Mouse (Mus musculus) heart, embryonic 11.5 days (tissue): ENCODE measurements around the gene Nudcd2. TPM values are rescaled to one million over a fixed set of nuclear protein-coding genes. Genes with fewer than 3 reads are reported as not detected.

ENCODE experiments used
- ATAC-seq: fragments of 200-750 bp; cut with Nextera tagmentation; replicated peaks from 2 replicates; pipeline ENCODE4 v1.8.0; 2017; ENCODE audit warnings: moderate library complexity; ENCODE audit not compliant: insufficient number of reproducible peaks, low FRiP score, low TSS enrichment
- H3K27ac ChIP-seq: fragments of 300-500 bp; sonication (generic); 2 replicates; pipeline ENCODE4 v1.5.1; 2014; ENCODE audit warnings: mild to moderate bottlenecking, low read depth, low read length
- H3K27me3 ChIP-seq: fragments of 300-500 bp; sonication (generic); 2 replicates; pipeline ENCODE4 v1.6.1; 2014; ENCODE audit warnings: mild to moderate bottlenecking, low read length, mixed read lengths; ENCODE audit not compliant: control insufficient read depth, insufficient read depth
- H3K36me3 ChIP-seq: fragments of 300-500 bp; sonication (generic); 2 replicates; pipeline ENCODE4 v1.6.1; 2014; ENCODE audit warnings: mild to moderate bottlenecking, low read length, moderate library complexity, mixed read lengths; ENCODE audit not compliant: control insufficient read depth, insufficient read depth
- H3K4me1 ChIP-seq: fragments of 300-500 bp; sonication (generic); 2 replicates; pipeline ENCODE4 v1.6.1; 2014; ENCODE audit warnings: low read length; ENCODE audit not compliant: control insufficient read depth, insufficient read depth
- H3K4me2 ChIP-seq: fragments of 300-500 bp; sonication (generic); 2 replicates; pipeline ENCODE4 v1.6.1; 2014; ENCODE audit warnings: mild to moderate bottlenecking, moderate library complexity
- H3K4me3 ChIP-seq: fragments of 300-500 bp; sonication (generic); 2 replicates; pipeline ENCODE4 v1.5.1; 2014; ENCODE audit warnings: low read depth, low read length
- H3K9ac ChIP-seq: fragments of 300-500 bp; sonication (generic); 2 replicates; pipeline ENCODE4 v1.6.1; 2014; ENCODE audit warnings: mild to moderate bottlenecking, low read depth, low read length, moderate library complexity
- H3K9me3 ChIP-seq: fragments of 300-500 bp; sonication (generic); replicated peaks from 2 replicates; pipeline ENCODE4 v1.6.1; 2016; ENCODE audit warnings: low read length; ENCODE audit not compliant: control insufficient read depth
- WGBS: fragments of 180-500 bp; shearing (Covaris S2); extraction: QIAGEN DNeasy Blood & Tissue Kit; methylation state at CpG from one replicate; pipeline ENCODE4 v1.1.7; 2014; ENCODE audit not compliant: insufficient replicate concordance; 5-methylcytosine and 5-hydroxymethylcytosine counted together
- polyA plus RNA-seq: library from polyadenylated mRNA; unstranded; fragments of >200 nt; fragmentation: Nextera tagmentation; extraction: Ambion mirVana; gene quantifications from 2 replicates; pipeline ENCODE4 v1.2.1, GENCODE M21; 2014

The Nudcd2 gene
- polyA plus RNA-seq, 1 experiment from 2014 or later = 129 TPM

- no peak overlapping the region for H3K27ac ChIP-seq
- WGBS = 89% methylated on average over 12 of the region's 12 CpGs
- H3K36me3 ChIP-seq = no peaks in the 10 kb centered on the region
- no peak overlapping the region for H3K9ac ChIP-seq
- no peak overlapping the region for H3K4me2 ChIP-seq
- no peaks in the 10 kb centered on the region for H3K27me3 ChIP-seq
- H3K4me1 ChIP-seq = no peaks in the 10 kb centered on the region
- H3K9me3 ChIP-seq = no peaks in the 10 kb centered on the region
- no peak for ATAC-seq
- H3K4me3 ChIP-seq = no peak overlapping the region
Measured at GRCm38 (mm10) chr11:40746361-40746760, 12.9 kb downstream of the Nudcd2 start.

GRCm38 (mm10) chr11:40747716-40748115 lies 14.2 kb downstream of the Nudcd2 start:
- Histone ChIP-seq H3K4me2 (no peak overlapping the region), H3K9me3 (no peaks in the 10 kb centered on the region), H3K36me3 (no peaks in the 10 kb centered on the region), H3K27ac (no peak overlapping the region), H3K27me3 (no peaks in the 10 kb centered on the region), H3K4me1 (no peaks in the 10 kb centered on the region), H3K9ac (no peak overlapping the region), H3K4me3 (no peak overlapping the region)
- no peak for ATAC-seq
- 56% methylated on average over 2 of the region's 2 CpGs for WGBS

GRCm38 (mm10) chr11:40753836-40754235 lies 20.4 kb downstream of the Nudcd2 start:
- peak overlapping the region; percentile 80 for H3K4me2 ChIP-seq
- ATAC-seq = no peak
- 39% methylated on average over 6 of the region's 6 CpGs for WGBS
- H3K9ac ChIP-seq = no peak overlapping the region
- H3K4me3 ChIP-seq = peak overlapping the region; percentile 90
- 0 out of 2 replicates have a peak, but pooled peaks cover 3% of the 10 kb centered on the region for H3K4me1 ChIP-seq
- H3K9me3 ChIP-seq = no peaks in the 10 kb centered on the region
- no peak overlapping the region for H3K27ac ChIP-seq
- H3K27me3 ChIP-seq = no peaks in the 10 kb centered on the region
- no peaks in the 10 kb centered on the region for H3K36me3 ChIP-seq

- Histone ChIP-seq H3K27ac (peak overlapping the region; percentile 94), H3K4me1 (0 out of 2 replicates have a peak, but pooled peaks cover 3% of the 10 kb centered on the region), H3K9me3 (no peaks in the 10 kb centered on the region), H3K36me3 (no peaks in the 10 kb centered on the region), H3K4me2 (peak overlapping the region; percentile 80), H3K27me3 (no peaks in the 10 kb centered on the region), H3K4me3 (peak overlapping the region; percentile 90), H3K9ac (peak overlapping the region; percentile 89)
- 3% methylated on average over 19 of the region's 19 CpGs for WGBS
- ATAC-seq = peak; percentile 71
Measured at GRCm38 (mm10) chr11:40754664-40755107, 21.2 kb downstream of the Nudcd2 start.

- Histone ChIP-seq H3K27ac (peak within 1 kb of the TSS; percentile 94), H3K4me2 (peak within 1 kb of the TSS; percentile 80), H3K4me3 (peak within 1 kb of the TSS; percentile 90), H3K36me3 (no peaks in the 10 kb centered on the region), H3K9me3 (no peaks in the 10 kb centered on the region), H3K27me3 (no peaks in the 10 kb centered on the region), H3K9ac (peak within 1 kb of the TSS; percentile 89), H3K4me1 (0 out of 2 replicates have a peak, but pooled peaks cover 3% of the 10 kb centered on the region)
- peak; percentile 98 for ATAC-seq
- WGBS = under 1% methylated on average over 25 of the region's 25 CpGs
Measured at GRCm38 (mm10) chr11:40755109-40755627, 21.7 kb downstream of the Nudcd2 start, which contains the start of gene Ccng1. TSS of gene Ccng1 (minus strand) at chr11:40755311.

GRCm38 (mm10) chr11:40755968-40756367 lies 22.5 kb downstream of the Nudcd2 start:
- no peak for ATAC-seq
- H3K4me3 ChIP-seq = no peak overlapping the region; the same call in 1 of the 2 replicates
- 0 out of 2 replicates have a peak overlapping the region, but pooled peaks have one; percentile 34 for H3K9ac ChIP-seq
- no peaks in the 10 kb centered on the region for H3K9me3 ChIP-seq
- no peaks in the 10 kb centered on the region for H3K36me3 ChIP-seq
- H3K27ac ChIP-seq = no peak overlapping the region
- H3K4me1 ChIP-seq = 0 out of 2 replicates have a peak, but pooled peaks cover 3% of the 10 kb centered on the region
- WGBS = 89% methylated on average over 8 of the region's 8 CpGs
- peak overlapping the region; percentile 80 for H3K4me2 ChIP-seq
- no peaks in the 10 kb centered on the region for H3K27me3 ChIP-seq

- H3K9me3 ChIP-seq = no peaks in the 10 kb centered on the region
- ATAC-seq = no peak
- no peak overlapping the region for H3K4me3 ChIP-seq
- WGBS = 83% methylated on average over 8 of the region's 8 CpGs
- no peak overlapping the region for H3K9ac ChIP-seq
- H3K27ac ChIP-seq = no peak overlapping the region
- H3K27me3 ChIP-seq = no peaks in the 10 kb centered on the region
- no peaks in the 10 kb centered on the region for H3K4me1 ChIP-seq
- no peaks in the 10 kb centered on the region for H3K36me3 ChIP-seq
- H3K4me2 ChIP-seq = no peak overlapping the region
Measured at GRCm38 (mm10) chr11:40759896-40760295, 26.4 kb downstream of the Nudcd2 start.

GRCm38 (mm10) chr11:40763395-40763794 lies 29.9 kb downstream of the Nudcd2 start:
- H3K4me3 ChIP-seq = no peak overlapping the region
- no peaks in the 10 kb centered on the region for H3K4me1 ChIP-seq
- H3K9ac ChIP-seq = no peak overlapping the region
- H3K9me3 ChIP-seq = no peaks in the 10 kb centered on the region
- no peak overlapping the region for H3K27ac ChIP-seq
- no peaks in the 10 kb centered on the region for H3K36me3 ChIP-seq
- no peak for ATAC-seq
- H3K4me2 ChIP-seq = no peak overlapping the region
- 37% methylated on average over 2 of the region's 2 CpGs for WGBS
- no peaks in the 10 kb centered on the region for H3K27me3 ChIP-seq

- H3K9ac ChIP-seq = no peak overlapping the region
- H3K36me3 ChIP-seq = no peaks in the 10 kb centered on the region
- H3K27ac ChIP-seq = no peak overlapping the region
- no peaks in the 10 kb centered on the region for H3K27me3 ChIP-seq
- ATAC-seq = no peak
- no peak overlapping the region for H3K4me2 ChIP-seq
- WGBS = 75% methylated on average over 4 of the region's 4 CpGs
- H3K4me1 ChIP-seq = no peaks in the 10 kb centered on the region
- no peaks in the 10 kb centered on the region for H3K9me3 ChIP-seq
- no peak overlapping the region for H3K4me3 ChIP-seq
Measured at GRCm38 (mm10) chr11:40764690-40765089, 31.2 kb downstream of the Nudcd2 start.
